Mouse (Mus musculus) cortical plate, adult 2 months (tissue): ENCODE measurements at regions not wholly inside any gene's neighbourhood (a gene's known extent, or its start where the extent isn't known, plus 50 kb on each side); places are given as distances from the start of the nearest gene placed in this dataset.

ENCODE experiments used
- CTCF ChIP-seq: fragments of 200-500 bp; IDR thresholded peaks from 2 replicates; pipeline ENCODE4 v1.5.1; 2011; ENCODE audit warnings: mild to moderate bottlenecking, control low read depth, low read length; ENCODE audit not compliant: insufficient read depth; ENCODE audit errors: extremely low read depth
- POLR2A ChIP-seq: fragments of 200-500 bp; IDR thresholded peaks from 2 replicates; pipeline ENCODE4 v1.6.1; 2011; ENCODE audit warnings: mild to moderate bottlenecking, low read length, control low read depth; ENCODE audit not compliant: insufficient read depth; ENCODE audit errors: extremely low read depth

- TF ChIP-seq POLR2A (no peak), CTCF (peak; percentile 84)
Observed at GRCm38 (mm10) chr2:148580286-148580966, 92.0 kb upstream of the Nxt1 start.
